8 mouse cellular contexts compared by ENCODE assay signal in genomic region chr5:108262722-108263121, GRCm38 (mm10). TPM values are rescaled to one million over a fixed set of nuclear protein-coding genes. Genes with fewer than 3 reads are reported as not detected.
A peak's percentile ranks its signal among the peaks of the same experiment; 100 is the strongest.
DNase-seq lines count a peak whose midpoint lies in the region; ATAC-seq and TF ChIP-seq lines count a peak whose summit lies in the region.

No protein-coding gene starts in this region.

- H3K27me3 ChIP-seq in hindbrain, embryonic 10.5 days (ENCODE audit: insufficient read depth, poor library complexity, severe bottlenecking), result no peaks in the 10 kb centered on the region
- H3K27me3 ChIP-seq in hindbrain, embryonic 12.5 days, result no peaks in the 10 kb centered on the region
- H3K27me3 ChIP-seq in embryonic facial prominence, embryonic 12.5 days, result no peaks in the 10 kb centered on the region
- H3K27me3 ChIP-seq in liver, postnatal 0 days (ENCODE audit: insufficient read depth, low read length), result no peaks in the 10 kb centered on the region

- DNase-seq in hindbrain, embryonic 10.5 days (ENCODE audit: low spot score), result peak; percentile 5
- DNase-seq in adipocyte (ENCODE audit: low spot score), result peak; percentile 83
- DNase-seq in kidney, postnatal 25 days, result peak; percentile 66 to 91
- no peak for DNase-seq in liver, postnatal 0 days
- no peak for DNase-seq in thymus, postnatal 25 days
- no peak for DNase-seq in lung, postnatal 25 days (ENCODE audit: low spot score)

- TF ChIP-seq CTCF in liver, postnatal 0 days (IDR thresholded peaks at IDR 0.05; ENCODE audit: low read depth), result no peak

- WGBS in hindbrain, embryonic 10.5 days, result 52% methylated on average over 4 of the region's 4 CpGs
- 40% methylated on average over 4 of the region's 4 CpGs for WGBS in hindbrain, embryonic 12.5 days
- 34% methylated on average over 4 of the region's 4 CpGs for WGBS in embryonic facial prominence, embryonic 12.5 days
- WGBS in liver, postnatal 0 days (ENCODE audit: insufficient replicate concordance), result 55% methylated on average over 4 of the region's 4 CpGs

- H3K4me2 ChIP-seq in hindbrain, embryonic 12.5 days (replicated peaks), result no peak overlapping the region
- no peak overlapping the region for H3K4me2 ChIP-seq in embryonic facial prominence, embryonic 12.5 days (replicated peaks)
- H3K4me2 ChIP-seq in liver, postnatal 0 days (ENCODE audit: low read depth, low read length), result no peak overlapping the region

- no peaks in the 10 kb centered on the region for H3K36me3 ChIP-seq in hindbrain, embryonic 10.5 days
- H3K36me3 ChIP-seq in hindbrain, embryonic 12.5 days, result no peaks in the 10 kb centered on the region
- H3K36me3 ChIP-seq in embryonic facial prominence, embryonic 12.5 days, result no peaks in the 10 kb centered on the region
- H3K36me3 ChIP-seq in liver, postnatal 0 days (replicated peaks; ENCODE audit: insufficient read depth, low read length), result no peaks in the 10 kb centered on the region

- H3K27ac ChIP-seq in hindbrain, embryonic 10.5 days, result no peak overlapping the region
- no peak overlapping the region for H3K27ac ChIP-seq in hindbrain, embryonic 12.5 days
- H3K27ac ChIP-seq in embryonic facial prominence, embryonic 12.5 days, result no peak overlapping the region
- H3K27ac ChIP-seq in liver, postnatal 0 days (ENCODE audit: low read depth), result no peak overlapping the region

- H3K4me3 ChIP-seq in hindbrain, embryonic 10.5 days, result no peak overlapping the region
- H3K4me3 ChIP-seq in hindbrain, embryonic 12.5 days, result no peak overlapping the region
- no peak overlapping the region for H3K4me3 ChIP-seq in embryonic facial prominence, embryonic 12.5 days
- no peak overlapping the region for H3K4me3 ChIP-seq in liver, postnatal 0 days (ENCODE audit: low read depth, low read length)

- peaks cover under 1% of the 10 kb centered on the region; the same call in 1 of the 2 replicates for H3K4me1 ChIP-seq in hindbrain, embryonic 10.5 days (replicated peaks)
- H3K4me1 ChIP-seq in hindbrain, embryonic 12.5 days, result peaks cover 2% of the 10 kb centered on the region
- 0 out of 2 replicates have a peak, but pooled peaks cover under 1% of the 10 kb centered on the region for H3K4me1 ChIP-seq in embryonic facial prominence, embryonic 12.5 days
- peaks cover 28% of the 10 kb centered on the region for H3K4me1 ChIP-seq in liver, postnatal 0 days (ENCODE audit: insufficient read depth)

- no peak overlapping the region for H3K9ac ChIP-seq in hindbrain, embryonic 12.5 days
- no peak overlapping the region; the same call in 1 of the 2 replicates for H3K9ac ChIP-seq in embryonic facial prominence, embryonic 12.5 days
- H3K9ac ChIP-seq in liver, postnatal 0 days (replicated peaks), result 0 out of 2 replicates have a peak overlapping the region, but pooled peaks have one; percentile 26

- 0 out of 2 replicates have a peak, but pooled peaks have one; percentile 14 for TF ChIP-seq EP300 in liver, postnatal 0 days (IDR thresholded peaks at IDR 0.05; ENCODE audit: low read depth)

- no peaks in the 10 kb centered on the region for H3K9me3 ChIP-seq in hindbrain, embryonic 10.5 days
- H3K9me3 ChIP-seq in hindbrain, embryonic 12.5 days (replicated peaks), result no peaks in the 10 kb centered on the region
- H3K9me3 ChIP-seq in embryonic facial prominence, embryonic 12.5 days, result no peaks in the 10 kb centered on the region
- H3K9me3 ChIP-seq in liver, postnatal 0 days (ENCODE audit: low read length), result no peaks in the 10 kb centered on the region

- no peak for ATAC-seq in hindbrain, embryonic 12.5 days (ENCODE audit: low FRiP score)
- ATAC-seq in embryonic facial prominence, embryonic 12.5 days (ENCODE audit: insufficient number of reproducible peaks, insufficient read depth, low FRiP score, low TSS enrichment), result peak; percentile 60; the same call in 1 of the 2 replicates
- peak; percentile 85 for ATAC-seq in liver, postnatal 0 days

RNA-seq across cellular contexts. Expression of gene Dr1, which starts 6.0 kb away (rescaled TPM):
- 40.3 and 47.2 TPM in 2 replicates for polyA plus RNA-seq in hindbrain, embryonic 10.5 days (2016; fragmentation: Nextera tagmentation; extraction: Ambion mirVana)
- polyA plus RNA-seq in hindbrain, embryonic 12.5 days (2016; fragmentation: Nextera tagmentation; extraction: Ambion mirVana), result 46.7 and 51.4 TPM in 2 replicates
- polyA plus RNA-seq in embryonic facial prominence, embryonic 12.5 days (2016; fragmentation: Nextera tagmentation; extraction: Ambion mirVana), result 47.6 and 51.8 TPM in 2 replicates
- 16.1 and 17.5 TPM in 2 replicates for polyA plus RNA-seq in liver, postnatal 0 days (2015; fragmentation: Nextera tagmentation; extraction: Ambion mirVana)

RNA-seq across cellular contexts. Expression of gene Pigg, which starts 49.7 kb away (rescaled TPM):
- polyA plus RNA-seq in hindbrain, embryonic 10.5 days (2016; fragmentation: Nextera tagmentation; extraction: Ambion mirVana), result 5.8 and 6.0 TPM in 2 replicates
- 6.7 and 7.0 TPM in 2 replicates for polyA plus RNA-seq in hindbrain, embryonic 12.5 days (2016; fragmentation: Nextera tagmentation; extraction: Ambion mirVana)
- 6.2 and 6.9 TPM in 2 replicates for polyA plus RNA-seq in embryonic facial prominence, embryonic 12.5 days (2016; fragmentation: Nextera tagmentation; extraction: Ambion mirVana)
- 1.7 and 1.9 TPM in 2 replicates for polyA plus RNA-seq in liver, postnatal 0 days (2015; fragmentation: Nextera tagmentation; extraction: Ambion mirVana)

Comparison
In these comparisons a context has a peak if more than half of its experiments do, and no peak if none do; other contexts are left out.
1. DNase-seq: peak in hindbrain, embryonic 10.5 days (single experiment), adipocyte (single experiment) and kidney, postnatal 25 days (2 of 2); none in liver, postnatal 0 days (single experiment), thymus, postnatal 25 days (single experiment) and lung, postnatal 25 days (single experiment).